Mouse (Mus musculus): Measurements from ENCODE around the gene Coro2a. TPM values are rescaled to one million over a fixed set of nuclear protein-coding genes. Genes with fewer than 3 reads are reported as not detected.
"Not testable (repeated sequence)": the region's sequence is repeated elsewhere in the genome, so short reads cannot be mapped to it uniquely, and the experiment has no call there.

Coro2a gene
- total RNA-seq, 1 experiment = 2.5 TPM

- H3K36me3 ChIP-seq (ENCODE audit: control insufficient read depth, insufficient read depth, low read length, poor library complexity, severe bottlenecking); H3K4me1 ChIP-seq (ENCODE audit: control insufficient read depth in 2 of 2, insufficient read depth in 2 of 2, low read length in 2 of 2, poor library complexity in 1 of 2); H3K9me3 ChIP-seq (ENCODE audit: control insufficient read depth, insufficient read depth, low read depth, low read length); DNase-seq (ENCODE audit: low read depth, low spot score); H3K9ac ChIP-seq (ENCODE audit: insufficient read depth, low read depth, low read length, poor library complexity, severe bottlenecking); H3K4me3 ChIP-seq (ENCODE audit: insufficient read depth in 1 of 2, low read depth in 1 of 2, low read length in 2 of 2, poor library complexity in 1 of 2, severe bottlenecking in 1 of 2); H3K27ac ChIP-seq (ENCODE audit: insufficient read depth, low read depth, low read length, poor library complexity, severe bottlenecking); in situ Hi-C loops (cut with MboI; ENCODE audit: low sequenced_read_pairs in 2 of 2, unreplicated experiment in 2 of 2): not testable (repeated sequence)
Measured at GRCm38 (mm10) chr4:46580799-46581243, 21.2 kb downstream of the Coro2a start.

- H3K36me3 ChIP-seq (ENCODE audit: control insufficient read depth, insufficient read depth, low read length, poor library complexity, severe bottlenecking); H3K9ac ChIP-seq (ENCODE audit: insufficient read depth, low read depth, low read length, poor library complexity, severe bottlenecking); DNase-seq (ENCODE audit: low read depth, low spot score); in situ Hi-C loops (cut with MboI; ENCODE audit: low sequenced_read_pairs in 2 of 2, unreplicated experiment in 2 of 2); H3K9me3 ChIP-seq (ENCODE audit: control insufficient read depth, insufficient read depth, low read depth, low read length); H3K4me1 ChIP-seq (ENCODE audit: control insufficient read depth in 2 of 2, insufficient read depth in 2 of 2, low read length in 2 of 2, poor library complexity in 1 of 2); H3K4me3 ChIP-seq (ENCODE audit: insufficient read depth in 1 of 2, low read depth in 1 of 2, low read length in 2 of 2, poor library complexity in 1 of 2, severe bottlenecking in 1 of 2); H3K27ac ChIP-seq (ENCODE audit: insufficient read depth, low read depth, low read length, poor library complexity, severe bottlenecking): not testable (repeated sequence)
Measured at GRCm38 (mm10) chr4:46578796-46579346, 23.1 kb downstream of the Coro2a start.

GRCm38 (mm10) chr4:46578228-46578627 is 23.8 kb downstream of the Coro2a start:
- DNase-seq (ENCODE audit: low read depth, low spot score) = no peak
- in situ Hi-C loops (cut with MboI; ENCODE audit: low sequenced_read_pairs in 2 of 2, unreplicated experiment in 2 of 2) = no loop called here
- Histone ChIP-seq H3K27ac (ENCODE audit: insufficient read depth, low read depth, low read length, poor library complexity, severe bottlenecking) (no peak overlapping the region), H3K4me1 (ENCODE audit: control insufficient read depth in 2 of 2, insufficient read depth in 2 of 2, low read length in 2 of 2, poor library complexity in 1 of 2) (no peaks in the 10 kb centered on the region), H3K9ac (ENCODE audit: insufficient read depth, low read depth, low read length, poor library complexity, severe bottlenecking) (no peak overlapping the region), H3K9me3 (ENCODE audit: control insufficient read depth, insufficient read depth, low read depth, low read length) (no peaks in the 10 kb centered on the region), H3K4me3 (ENCODE audit: insufficient read depth in 1 of 2, low read depth in 1 of 2, low read length in 2 of 2, poor library complexity in 1 of 2, severe bottlenecking in 1 of 2) (no peak overlapping the region), H3K36me3 (ENCODE audit: control insufficient read depth, insufficient read depth, low read length, poor library complexity, severe bottlenecking) (no peaks in the 10 kb centered on the region)
- TF ChIP-seq ZC3H11A (IDR thresholded peaks at IDR 0.05; ENCODE audit: borderline replicate concordance, low read depth, low read length) (no peak), HCFC1 (IDR thresholded peaks at IDR 0.05; ENCODE audit: borderline replicate concordance, insufficient read depth, low read length) (no peak), MAFK (IDR thresholded peaks at IDR 0.05; ENCODE audit: insufficient read depth, low read depth, low read length) (no peak), CHD2 (IDR thresholded peaks at IDR 0.05; ENCODE audit: low read depth, low read length) (no peak), ZNF384 (IDR thresholded peaks at IDR 0.05; ENCODE audit: low read depth, low read length) (no peak)

- H3K4me3 ChIP-seq (ENCODE audit: insufficient read depth in 1 of 2, low read depth in 1 of 2, low read length in 2 of 2, poor library complexity in 1 of 2, severe bottlenecking in 1 of 2); H3K27ac ChIP-seq (ENCODE audit: insufficient read depth, low read depth, low read length, poor library complexity, severe bottlenecking); H3K36me3 ChIP-seq (ENCODE audit: control insufficient read depth, insufficient read depth, low read length, poor library complexity, severe bottlenecking); H3K9ac ChIP-seq (ENCODE audit: insufficient read depth, low read depth, low read length, poor library complexity, severe bottlenecking); H3K9me3 ChIP-seq (ENCODE audit: control insufficient read depth, insufficient read depth, low read depth, low read length); in situ Hi-C loops (cut with MboI; ENCODE audit: low sequenced_read_pairs in 2 of 2, unreplicated experiment in 2 of 2); DNase-seq (ENCODE audit: low read depth, low spot score); H3K4me1 ChIP-seq (ENCODE audit: control insufficient read depth in 2 of 2, insufficient read depth in 2 of 2, low read length in 2 of 2, poor library complexity in 1 of 2): not testable (repeated sequence)
Measured at GRCm38 (mm10) chr4:46575509-46576284, 26.3 kb downstream of the Coro2a start.

- in situ Hi-C loops (cut with MboI; ENCODE audit: low sequenced_read_pairs in 2 of 2, unreplicated experiment in 2 of 2) = no loop called here
- no peak for TF ChIP-seq HCFC1 (IDR thresholded peaks at IDR 0.05; ENCODE audit: borderline replicate concordance, insufficient read depth, low read length)
- no peak for TF ChIP-seq CHD2 (IDR thresholded peaks at IDR 0.05; ENCODE audit: low read depth, low read length)
- TF ChIP-seq ZC3H11A (IDR thresholded peaks at IDR 0.05; ENCODE audit: borderline replicate concordance, low read depth, low read length) = no peak
- TF ChIP-seq ZNF384 (IDR thresholded peaks at IDR 0.05; ENCODE audit: low read depth, low read length) = no peak
- no peak for TF ChIP-seq MAFK (IDR thresholded peaks at IDR 0.05; ENCODE audit: insufficient read depth, low read depth, low read length)
- Histone ChIP-seq H3K9me3 (ENCODE audit: control insufficient read depth, insufficient read depth, low read depth, low read length) (no peaks in the 10 kb centered on the region), H3K27ac (ENCODE audit: insufficient read depth, low read depth, low read length, poor library complexity, severe bottlenecking) (no peak overlapping the region), H3K4me1 (ENCODE audit: control insufficient read depth in 2 of 2, insufficient read depth in 2 of 2, low read length in 2 of 2, poor library complexity in 1 of 2) (no peaks in the 10 kb centered on the region), H3K36me3 (ENCODE audit: control insufficient read depth, insufficient read depth, low read length, poor library complexity, severe bottlenecking) (no peaks in the 10 kb centered on the region), H3K4me3 (ENCODE audit: insufficient read depth in 1 of 2, low read depth in 1 of 2, low read length in 2 of 2, poor library complexity in 1 of 2, severe bottlenecking in 1 of 2) (no peak overlapping the region), H3K9ac (ENCODE audit: insufficient read depth, low read depth, low read length, poor library complexity, severe bottlenecking) (no peak overlapping the region)
- no peak for DNase-seq (ENCODE audit: low read depth, low spot score)
Measured at GRCm38 (mm10) chr4:46574841-46575240, 27.2 kb downstream of the Coro2a start.

All from ES-E14 (cell line).